Mouse (Mus musculus) embryonic fibroblast, embryonic 13.5 days (primary cell): ENCODE data around the gene Cntnap5b. TPM values are rescaled to one million over a fixed set of nuclear protein-coding genes. Genes with fewer than 3 reads are reported as not detected.

Experiments used
- H3K27ac ChIP-seq: 2 replicates; pipeline ENCODE4 v1.5.1; 2012; ENCODE audit warnings: low read length, control low read depth, inconsistent platforms; ENCODE audit not compliant: insufficient read depth
- H3K4me1 ChIP-seq: 2 replicates; pipeline ENCODE4 v1.6.1; 2011; ENCODE audit warnings: low read length; ENCODE audit not compliant: control insufficient read depth, insufficient read depth
- H3K4me3 ChIP-seq: 2 replicates; pipeline ENCODE4 v1.5.1; 2011; ENCODE audit warnings: mild to moderate bottlenecking, control low read depth, low read length; ENCODE audit not compliant: insufficient read depth
- CTCF ChIP-seq: IDR thresholded peaks from 2 replicates; pipeline ENCODE4 v1.5.1; 2011; ENCODE audit warnings: mild to moderate bottlenecking, control low read depth, low read length, moderate library complexity, borderline replicate concordance; ENCODE audit not compliant: insufficient read depth
- POLR2A ChIP-seq: IDR thresholded peaks from 2 replicates; pipeline ENCODE4 v1.6.1; 2011; ENCODE audit warnings: low read depth, mild to moderate bottlenecking, control low read depth, low read length, moderate library complexity
- polyA plus RNA-seq: library from polyadenylated mRNA; stranded (reverse); fragments of >200 nt; gene quantifications from 2 replicates; pipeline ENCODE4 v1.2.4, GENCODE M21; 2011; ENCODE audit warnings: low read depth; ENCODE audit not compliant: missing spikeins, insufficient read length

The Cntnap5b gene
- polyA plus RNA-seq, 1 experiment = not detected

DNA sequence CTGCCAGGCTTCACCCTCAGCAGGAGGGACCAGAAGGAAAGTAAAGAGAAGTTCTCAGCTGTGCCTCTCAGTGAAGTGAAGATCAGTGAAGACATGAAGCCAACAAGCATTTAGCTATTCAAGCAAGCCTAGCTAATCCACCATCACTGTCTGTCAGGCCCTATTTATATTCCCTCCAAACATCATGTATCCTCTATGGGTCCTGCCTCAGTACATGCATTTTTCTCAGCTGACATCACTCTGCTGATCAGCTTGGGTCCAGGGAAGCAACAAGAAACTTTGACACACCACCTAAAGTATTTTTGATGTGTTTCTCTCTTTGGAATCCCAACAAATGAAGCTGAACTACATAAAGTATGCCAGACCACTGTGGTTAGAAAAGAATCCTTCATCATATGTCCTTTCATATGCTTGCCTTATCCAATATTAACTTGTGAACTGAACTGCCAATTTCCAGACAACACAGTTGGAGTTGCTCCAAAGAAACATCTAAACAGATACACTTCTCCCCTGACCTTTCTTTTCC, 349.9 kb downstream of the Cntnap5b start:
- TF ChIP-seq CTCF = no peak
- TF ChIP-seq POLR2A = no peak
- Histone ChIP-seq H3K4me1 (peaks cover 2% of the 10 kb centered on the region), H3K4me3 (no peak overlapping the region), H3K27ac (no peak overlapping the region)

- no peak overlapping the region for H3K27ac ChIP-seq
- H3K4me1 ChIP-seq = no peaks in the 10 kb centered on the region
- no peak overlapping the region for H3K4me3 ChIP-seq
- TF ChIP-seq POLR2A (no peak), CTCF (no peak)
Measured at GRCm38 (mm10) chr1:100163588-100164357, 391.2 kb downstream of the Cntnap5b start.

DNA sequence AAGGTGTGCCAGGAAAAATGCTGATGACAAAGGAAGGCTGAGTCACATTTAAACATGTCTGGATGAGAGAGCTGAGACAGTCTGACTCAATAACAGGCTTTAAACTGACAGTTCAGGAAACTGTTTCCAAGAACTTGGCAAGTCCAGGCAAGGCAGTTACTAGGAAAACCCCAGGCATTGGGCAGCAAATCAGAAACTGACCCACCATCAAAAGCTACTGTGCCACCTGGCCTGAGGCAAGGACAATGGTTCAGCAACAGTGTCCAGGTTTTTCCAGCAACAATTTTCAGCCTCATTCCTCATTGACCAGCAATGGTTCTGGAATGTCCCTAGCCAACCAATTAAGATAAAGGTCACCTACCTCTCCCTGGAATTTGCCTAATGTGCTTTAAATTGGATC, 399.0 kb downstream of the Cntnap5b start:
- TF ChIP-seq CTCF (no peak), POLR2A (no peak)
- no peaks in the 10 kb centered on the region for H3K4me1 ChIP-seq
- no peak overlapping the region for H3K27ac ChIP-seq
- H3K4me3 ChIP-seq = no peak overlapping the region

- TF ChIP-seq CTCF = no peak
- no peak for TF ChIP-seq POLR2A
- no peaks in the 10 kb centered on the region for H3K4me1 ChIP-seq
- no peak overlapping the region for H3K27ac ChIP-seq
- H3K4me3 ChIP-seq = no peak overlapping the region
Measured at GRCm38 (mm10) chr1:100180050-100180449, 407.5 kb downstream of the Cntnap5b start.

DNA sequence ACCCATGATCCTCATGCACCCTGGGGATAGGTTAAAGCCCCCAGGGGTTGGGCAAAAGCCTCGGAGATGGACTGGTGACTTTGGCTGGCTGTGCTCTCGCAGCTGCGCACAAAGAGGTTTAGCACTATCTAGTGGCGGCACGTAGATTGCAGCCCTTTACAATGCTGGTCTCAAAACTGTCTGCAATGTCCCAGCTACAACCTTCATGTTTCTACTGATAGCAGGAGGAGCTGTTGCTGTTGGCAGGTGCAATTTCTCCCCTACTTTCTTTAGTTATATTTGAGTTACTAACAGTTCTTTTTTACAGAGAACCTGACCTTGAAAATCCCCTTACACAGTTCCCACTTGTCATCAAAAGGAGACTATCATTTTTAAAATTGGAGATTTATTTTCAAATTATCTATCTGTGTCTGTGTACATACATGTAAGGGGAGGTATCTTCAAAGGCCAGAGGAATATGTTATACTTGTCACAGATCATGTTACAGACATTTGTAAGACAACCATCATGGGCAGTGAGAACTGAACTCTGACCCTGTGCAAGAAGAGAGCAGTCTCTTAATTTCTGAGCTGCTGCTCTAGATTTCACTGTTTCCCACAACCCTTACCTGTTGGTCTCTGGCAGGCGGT, 459.5 kb downstream of the Cntnap5b start:
- no peak for TF ChIP-seq POLR2A
- no peak for TF ChIP-seq CTCF

DNA sequence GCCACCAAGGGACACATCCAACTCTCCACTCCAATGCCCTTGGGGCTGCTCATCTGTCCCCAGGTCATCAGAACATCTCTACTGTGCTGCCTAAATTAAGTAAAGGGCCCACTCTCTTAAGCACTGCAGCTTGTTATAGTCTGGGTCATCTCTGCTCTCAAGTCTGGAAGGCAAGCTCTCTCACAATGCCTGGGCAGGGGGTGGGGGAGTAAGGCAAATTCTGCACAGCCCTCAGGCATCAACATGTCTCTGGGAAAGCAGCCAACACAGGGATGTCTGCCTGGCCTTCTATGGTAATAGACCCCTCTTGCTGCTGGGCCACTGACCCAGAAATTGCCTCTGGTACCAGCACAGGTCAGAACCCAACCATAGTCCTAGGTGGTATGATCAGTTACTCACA, 479.4 kb downstream of the Cntnap5b start:
- no peak overlapping the region for H3K4me3 ChIP-seq
- no peaks in the 10 kb centered on the region for H3K4me1 ChIP-seq
- TF ChIP-seq CTCF (no peak), POLR2A (no peak)
- no peak overlapping the region for H3K27ac ChIP-seq

More for the DNA sequence above, 459.5 kb downstream of the Cntnap5b start:
- H3K27ac ChIP-seq = no peak overlapping the region
- no peak overlapping the region for H3K4me3 ChIP-seq
- H3K4me1 ChIP-seq = no peaks in the 10 kb centered on the region

DNA sequence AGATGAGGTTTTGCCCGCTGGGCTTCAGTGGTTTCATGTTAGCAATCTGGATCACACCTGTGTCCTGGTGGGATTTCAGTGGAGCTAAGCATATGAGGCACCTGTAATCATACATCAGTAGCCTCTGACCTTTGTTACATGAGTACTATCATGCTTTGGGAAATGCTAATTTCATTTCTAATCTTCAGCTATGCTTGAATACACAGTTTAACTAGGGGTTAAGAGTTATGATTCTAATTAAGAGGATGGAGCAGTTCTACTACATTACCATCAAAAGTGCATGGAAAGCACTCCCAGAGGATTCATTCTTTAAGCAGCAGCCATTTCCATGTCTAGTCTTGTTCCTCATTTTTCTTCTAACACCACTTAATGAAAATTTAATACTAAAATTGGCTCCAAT, 538.1 kb downstream of the Cntnap5b start:
- Histone ChIP-seq H3K4me1 (no peaks in the 10 kb centered on the region), H3K4me3 (no peak overlapping the region), H3K27ac (no peak overlapping the region)
- TF ChIP-seq POLR2A (no peak), CTCF (no peak)

- H3K4me3 ChIP-seq = no peak overlapping the region
- H3K27ac ChIP-seq = no peak overlapping the region
- H3K4me1 ChIP-seq = no peaks in the 10 kb centered on the region
- TF ChIP-seq CTCF (no peak), POLR2A (no peak)
Measured at GRCm38 (mm10) chr1:100331066-100331465, 558.5 kb downstream of the Cntnap5b start.

- no peak overlapping the region for H3K27ac ChIP-seq
- H3K4me3 ChIP-seq = no peak overlapping the region
- no peak for TF ChIP-seq POLR2A
- TF ChIP-seq CTCF = no peak
- H3K4me1 ChIP-seq = no peaks in the 10 kb centered on the region
Measured at GRCm38 (mm10) chr1:100369415-100370113, 597.0 kb downstream of the Cntnap5b start.

- TF ChIP-seq POLR2A (no peak), CTCF (no peak)
- no peak overlapping the region for H3K4me3 ChIP-seq
- no peak overlapping the region for H3K27ac ChIP-seq
- H3K4me1 ChIP-seq = no peaks in the 10 kb centered on the region
Measured at GRCm38 (mm10) chr1:100386252-100386651, 613.7 kb downstream of the Cntnap5b start.
